Mouse (Mus musculus) neural tube, embryonic 15.5 days (tissue): ENCODE data around the gene Itpkb. TPM values are rescaled to one million over a fixed set of nuclear protein-coding genes. Genes with fewer than 3 reads are reported as not detected.

ENCODE experiments used
- ATAC-seq: fragments of 200-750 bp; cut with Nextera tagmentation; 2 replicates; pipeline ENCODE4 v1.8.0; 2017; ENCODE audit warnings: mild to moderate bottlenecking, moderate TSS enrichment, moderate library complexity; ENCODE audit not compliant: low FRiP score
- H3K27ac ChIP-seq: fragments of 300-500 bp; sonication (generic); replicated peaks from 2 replicates; pipeline ENCODE4 v1.5.1; 2015; ENCODE audit warnings: mild to moderate bottlenecking, inconsistent platforms
- H3K27me3 ChIP-seq: fragments of 300-500 bp; sonication (generic); replicated peaks from 2 replicates; pipeline ENCODE4 v1.6.1; 2015; ENCODE audit warnings: inconsistent platforms
- H3K36me3 ChIP-seq: fragments of 300-500 bp; sonication (generic); 2 replicates; pipeline ENCODE4 v1.6.1; 2015; ENCODE audit warnings: inconsistent platforms
- H3K4me1 ChIP-seq: fragments of 300-500 bp; sonication (generic); 2 replicates; pipeline ENCODE4 v1.6.1; 2015; ENCODE audit warnings: inconsistent platforms
- H3K4me2 ChIP-seq: fragments of 300-500 bp; sonication (generic); 2 replicates; pipeline ENCODE4 v1.6.1; 2015; ENCODE audit warnings: inconsistent platforms, mild to moderate bottlenecking, moderate library complexity
- H3K4me3 ChIP-seq: fragments of 300-500 bp; sonication (generic); replicated peaks from 2 replicates; pipeline ENCODE4 v1.5.1; 2015; ENCODE audit warnings: mild to moderate bottlenecking, inconsistent platforms
- H3K9ac ChIP-seq: fragments of 300-500 bp; sonication (generic); replicated peaks from 2 replicates; pipeline ENCODE4 v1.6.1; 2015; ENCODE audit warnings: mild to moderate bottlenecking, inconsistent platforms
- H3K9me3 ChIP-seq: fragments of 300-500 bp; sonication (generic); replicated peaks from 2 replicates; pipeline ENCODE4 v1.6.1; 2016; ENCODE audit warnings: inconsistent platforms
- WGBS: fragments of 180-500 bp; shearing (Covaris S2); methylation state at CpG from one replicate; pipeline ENCODE4 v1.1.7; 2015; ENCODE audit warnings: mixed read lengths; 5-methylcytosine and 5-hydroxymethylcytosine counted together
- polyA plus RNA-seq: library from polyadenylated mRNA; unstranded; fragments of >200 nt; fragmentation: Nextera tagmentation; extraction: Ambion mirVana; gene quantifications from 2 replicates; pipeline ENCODE4 v1.2.1, GENCODE M21; 2015

Gene Itpkb
- polyA plus RNA-seq, 1 experiment from 2014 or later, result 4.1 TPM

GRCm38 (mm10) chr1:180391575-180391945 lies 61.3 kb downstream of the Itpkb start:
- H3K4me1 ChIP-seq, result peaks cover 22% of the 10 kb centered on the region
- H3K27me3 ChIP-seq, result no peaks in the 10 kb centered on the region
- no peak for ATAC-seq
- no peaks in the 10 kb centered on the region for H3K9me3 ChIP-seq
- no peak overlapping the region for H3K4me2 ChIP-seq
- H3K27ac ChIP-seq, result no peak overlapping the region
- no peaks in the 10 kb centered on the region for H3K36me3 ChIP-seq
- no peak overlapping the region for H3K9ac ChIP-seq
- H3K4me3 ChIP-seq, result no peak overlapping the region
- 88% methylated on average over 4 of the region's 4 CpGs for WGBS

GRCm38 (mm10) chr1:180392137-180392798 lies 62.0 kb downstream of the Itpkb start:
- Histone ChIP-seq H3K4me3 (no peak overlapping the region), H3K4me1 (peaks cover 15% of the 10 kb centered on the region), H3K27ac (no peak overlapping the region), H3K4me2 (no peak overlapping the region), H3K9ac (no peak overlapping the region), H3K27me3 (no peaks in the 10 kb centered on the region), H3K36me3 (no peaks in the 10 kb centered on the region), H3K9me3 (no peaks in the 10 kb centered on the region)
- no peak for ATAC-seq
- WGBS, result 87% methylated on average over 5 of the region's 5 CpGs

GRCm38 (mm10) chr1:180393017-180393797 lies 62.9 kb downstream of the Itpkb start:
- Histone ChIP-seq H3K9me3 (no peaks in the 10 kb centered on the region), H3K9ac (no peak overlapping the region), H3K4me1 (peaks cover 12% of the 10 kb centered on the region), H3K27ac (peak overlapping the region; percentile 30), H3K27me3 (no peaks in the 10 kb centered on the region), H3K4me2 (no peak overlapping the region), H3K36me3 (no peaks in the 10 kb centered on the region), H3K4me3 (no peak overlapping the region)
- ATAC-seq, result no peak
- WGBS, result 82% methylated on average over 9 of the region's 9 CpGs

- H3K9ac ChIP-seq, result no peak overlapping the region
- no peaks in the 10 kb centered on the region for H3K36me3 ChIP-seq
- 89% methylated on average over 12 of the region's 12 CpGs for WGBS
- no peaks in the 10 kb centered on the region for H3K27me3 ChIP-seq
- H3K4me2 ChIP-seq, result no peak overlapping the region
- no peak for ATAC-seq
- no peaks in the 10 kb centered on the region for H3K9me3 ChIP-seq
- H3K4me1 ChIP-seq, result peaks cover 6% of the 10 kb centered on the region
- H3K4me3 ChIP-seq, result no peak overlapping the region
- no peak overlapping the region; the same call in 1 of the 2 replicates for H3K27ac ChIP-seq
Observed at GRCm38 (mm10) chr1:180393873-180394272, 63.6 kb downstream of the Itpkb start.

- H3K4me3 ChIP-seq, result no peak overlapping the region
- no peak overlapping the region for H3K4me2 ChIP-seq
- WGBS, result 57% methylated on average over 5 of the region's 5 CpGs
- no peaks in the 10 kb centered on the region for H3K9me3 ChIP-seq
- H3K27ac ChIP-seq, result no peak overlapping the region
- peaks cover 6% of the 10 kb centered on the region; the same call in 1 of the 2 replicates for H3K4me1 ChIP-seq
- ATAC-seq, result no peak
- H3K27me3 ChIP-seq, result no peaks in the 10 kb centered on the region
- no peaks in the 10 kb centered on the region for H3K36me3 ChIP-seq
- H3K9ac ChIP-seq, result no peak overlapping the region
Observed at GRCm38 (mm10) chr1:180397734-180398133, 67.4 kb downstream of the Itpkb start.

DNA sequence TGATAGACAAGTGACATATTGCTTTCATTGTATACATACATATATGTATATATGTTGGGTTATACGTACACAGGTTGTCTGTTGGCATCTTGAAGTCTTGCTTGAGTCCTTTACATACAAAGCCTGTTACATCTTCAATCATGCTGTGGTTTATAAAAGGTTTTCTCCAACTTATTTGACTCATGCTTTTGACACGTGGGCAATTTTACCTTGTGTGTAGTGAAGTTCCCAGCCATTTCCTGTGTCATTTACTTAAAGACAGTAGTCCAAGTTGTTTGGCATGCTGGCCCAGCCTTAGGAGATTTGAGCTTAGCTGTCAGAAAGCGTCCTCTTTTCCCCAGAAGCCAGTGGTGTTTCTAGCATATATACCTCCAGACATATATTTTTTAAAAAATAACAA lies 68.2 kb downstream of the Itpkb start:
- Histone ChIP-seq H3K36me3 (no peaks in the 10 kb centered on the region), H3K27me3 (no peaks in the 10 kb centered on the region), H3K4me1 (peaks cover 7% of the 10 kb centered on the region; the same call in 1 of the 2 replicates), H3K4me3 (no peak overlapping the region), H3K9ac (no peak overlapping the region), H3K4me2 (no peak overlapping the region), H3K9me3 (no peaks in the 10 kb centered on the region), H3K27ac (no peak overlapping the region)
- ATAC-seq, result no peak
- 79% methylated on average over 3 of the region's 3 CpGs for WGBS

GRCm38 (mm10) chr1:180400691-180401455 lies 70.6 kb downstream of the Itpkb start:
- Histone ChIP-seq H3K27me3 (no peaks in the 10 kb centered on the region), H3K4me1 (peaks cover 6% of the 10 kb centered on the region), H3K36me3 (no peaks in the 10 kb centered on the region), H3K9me3 (no peaks in the 10 kb centered on the region), H3K4me2 (no peak overlapping the region), H3K4me3 (no peak overlapping the region), H3K9ac (no peak overlapping the region), H3K27ac (no peak overlapping the region)
- 79% methylated on average over 4 of the region's 4 CpGs for WGBS
- ATAC-seq, result no peak

GRCm38 (mm10) chr1:180401725-180402124 lies 71.4 kb downstream of the Itpkb start:
- 93% methylated on average over 6 of the region's 6 CpGs for WGBS

DNA sequence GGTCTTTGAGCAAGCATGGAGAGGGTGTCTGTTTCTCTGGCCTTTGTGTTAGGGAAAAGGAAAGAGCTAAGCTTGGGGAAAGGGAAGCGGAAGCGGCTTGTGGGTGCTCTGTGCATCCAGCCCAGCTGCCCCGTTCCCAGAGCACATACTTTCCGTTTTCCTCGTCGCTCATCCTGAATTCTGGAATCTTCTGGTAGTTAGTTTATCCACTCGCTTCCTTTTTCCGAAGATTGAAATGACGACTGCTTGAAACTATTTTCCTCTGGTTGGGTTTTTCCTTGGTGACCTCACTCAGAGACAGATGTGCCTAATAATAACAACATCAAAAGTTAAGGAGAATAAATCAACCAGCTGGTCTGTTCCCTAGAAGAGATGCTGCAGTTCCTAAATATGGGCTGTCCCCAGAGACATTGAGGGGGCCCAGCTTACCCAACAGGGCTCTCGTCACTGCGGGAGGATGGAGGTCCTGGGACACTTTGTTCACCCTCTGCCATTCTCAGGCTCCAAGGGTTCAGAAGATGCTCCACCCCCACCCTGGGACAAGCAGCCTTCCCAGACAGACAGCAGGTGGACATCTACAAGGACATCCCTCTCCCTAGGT lies 72.3 kb downstream of the Itpkb start:
- Histone ChIP-seq H3K9ac (no peak overlapping the region), H3K27me3 (no peaks in the 10 kb centered on the region), H3K36me3 (no peaks in the 10 kb centered on the region), H3K4me1 (peaks cover 21% of the 10 kb centered on the region), H3K4me2 (no peak overlapping the region), H3K4me3 (no peak overlapping the region), H3K9me3 (no peaks in the 10 kb centered on the region), H3K27ac (peak overlapping the region; percentile 52; the same call in 1 of the 2 replicates)
- WGBS, result 83% methylated on average over 11 of the region's 11 CpGs
- no peak for ATAC-seq

More at GRCm38 (mm10) chr1:180401725-180402124, 71.4 kb downstream of the Itpkb start:
- Histone ChIP-seq H3K9me3 (no peaks in the 10 kb centered on the region), H3K36me3 (no peaks in the 10 kb centered on the region), H3K4me2 (no peak overlapping the region), H3K4me3 (no peak overlapping the region), H3K4me1 (peaks cover 12% of the 10 kb centered on the region), H3K27ac (no peak overlapping the region), H3K9ac (no peak overlapping the region), H3K27me3 (no peaks in the 10 kb centered on the region)
- no peak for ATAC-seq

- H3K9me3 ChIP-seq, result no peaks in the 10 kb centered on the region
- H3K36me3 ChIP-seq, result no peaks in the 10 kb centered on the region
- ATAC-seq, result no peak
- no peak overlapping the region for H3K4me2 ChIP-seq
- H3K4me3 ChIP-seq, result no peak overlapping the region
- H3K9ac ChIP-seq, result no peak overlapping the region
- H3K27ac ChIP-seq, result peak overlapping the region; percentile 52
- 92% methylated on average over 8 of the region's 8 CpGs for WGBS
- peaks cover 23% of the 10 kb centered on the region for H3K4me1 ChIP-seq
- H3K27me3 ChIP-seq, result no peaks in the 10 kb centered on the region
Observed at GRCm38 (mm10) chr1:180403357-180403693, 73.0 kb downstream of the Itpkb start.

GRCm38 (mm10) chr1:180403694-180404606 lies 73.7 kb downstream of the Itpkb start:
- no peak for ATAC-seq
- no peaks in the 10 kb centered on the region for H3K9me3 ChIP-seq
- H3K4me3 ChIP-seq, result no peak overlapping the region

More at GRCm38 (mm10) chr1:180403694-180404606, 73.7 kb downstream of the Itpkb start:
- no peak overlapping the region for H3K9ac ChIP-seq
- 78% methylated on average over 32 of the region's 32 CpGs for WGBS
- H3K4me2 ChIP-seq, result no peak overlapping the region
- peaks cover 28% of the 10 kb centered on the region for H3K4me1 ChIP-seq
- no peaks in the 10 kb centered on the region for H3K27me3 ChIP-seq
- no peaks in the 10 kb centered on the region for H3K36me3 ChIP-seq
- H3K27ac ChIP-seq, result peak overlapping the region; percentile 52
